Mouse (Mus musculus): ENCODE results near the gene Clec12a. TPM values are rescaled to one million over a fixed set of nuclear protein-coding genes. Genes with fewer than 3 reads are reported as not detected.

The Clec12a gene
- polyA plus RNA-seq (2012; ENCODE audit: low replicate concordance), result 2.9 and 6.0 TPM in 2 replicates

GRCm38 (mm10) chr6:129342391-129342790 is at the start of gene Clec12a:
Clec12a (plus strand) TSS chr6:129342691.

GRCm38 (mm10) chr6:129331610-129332009 is 10.9 kb upstream of the Clec12a start, which contains the start of gene 4922502D21Rik:
4922502D21Rik (minus strand) TSS chr6:129331796.

GRCm38 (mm10) chr6:129385774-129386173 is 43.3 kb downstream of the Clec12a start, which contains the start of gene Clec12b:
Clec12b (minus strand) TSS chr6:129385874.

GRCm38 (mm10) chr6:129396997-129397396 is 54.5 kb downstream of the Clec12a start, which contains the start of gene Clec1b:
Clec1b (plus strand) TSS chr6:129397297.

GRCm38 (mm10) chr6:129408562-129408961 is 66.1 kb downstream of the Clec12a start, which contains the start of gene Clec9a:
Clec9a (plus strand) TSS chr6:129408862.

Other genes with a start within 250 kb of the Clec12a start
- not detected in 2 replicates for gene Clec2e, start 241.8 kb upstream of the Clec12a start, polyA plus RNA-seq (2012; ENCODE audit: low replicate concordance)
- gene Clec2d, start 162.1 kb upstream of the Clec12a start, polyA plus RNA-seq (2012; ENCODE audit: low replicate concordance), result 28.1 and 28.2 TPM in 2 replicates
- gene Cd69, start 67.3 kb upstream of the Clec12a start, polyA plus RNA-seq (2012; ENCODE audit: low replicate concordance), result 0.56 and 2.8 TPM in 2 replicates
- not detected in 2 replicates for gene 4922502D21Rik, start 10.9 kb upstream of the Clec12a start, polyA plus RNA-seq (2012; ENCODE audit: low replicate concordance)
- not detected in 2 replicates for gene Clec12b, start 43.2 kb downstream of the Clec12a start, polyA plus RNA-seq (2012; ENCODE audit: low replicate concordance)
- 0.21 TPM in 1 of 2 replicates, not detected in the other for gene Clec1b, start 54.6 kb downstream of the Clec12a start, polyA plus RNA-seq (2012; ENCODE audit: low replicate concordance)
- 0.98 and 1.6 TPM in 2 replicates for gene Clec9a, start 66.2 kb downstream of the Clec12a start, polyA plus RNA-seq (2012; ENCODE audit: low replicate concordance)
- gene Clec1a, start 109.3 kb downstream of the Clec12a start, polyA plus RNA-seq (2012; ENCODE audit: low replicate concordance), result 0.07 TPM in 1 of 2 replicates, not detected in the other
- 0.15 and 0.17 TPM in 2 replicates for gene Olr1, start 164.5 kb downstream of the Clec12a start, polyA plus RNA-seq (2012; ENCODE audit: low replicate concordance)
- gene Tmem52b, start 169.9 kb downstream of the Clec12a start, polyA plus RNA-seq (2012; ENCODE audit: low replicate concordance), result not detected in 2 replicates
- 12.9 and 13.7 TPM in 2 replicates for gene Gabarapl1, start 190.5 kb downstream of the Clec12a start, polyA plus RNA-seq (2012; ENCODE audit: low replicate concordance)
- gene Klre1, start 235.2 kb downstream of the Clec12a start, polyA plus RNA-seq (2012; ENCODE audit: low replicate concordance), result 0.93 and 1.4 TPM in 2 replicates
- 1.9 and 3.4 TPM in 2 replicates for gene Klrd1, start 249.1 kb downstream of the Clec12a start, polyA plus RNA-seq (2012; ENCODE audit: low replicate concordance)

All from hematopoietic multipotent progenitor cell, adult 10-12 weeks (in vitro differentiated cells).